Mouse (Mus musculus) forebrain, postnatal 0 days (tissue): ENCODE measurements at regions not wholly inside any gene's neighbourhood (a gene's known extent, or its start where the extent isn't known, plus 50 kb on each side); places are given as distances from the start of the nearest gene placed in this dataset.

Source experiments
- ATAC-seq: fragments of 200-750 bp; cut with Nextera tagmentation; 2 replicates; pipeline ENCODE4 v1.8.0; 2017; ENCODE audit warnings: mild to moderate bottlenecking, moderate library complexity
- DNase-seq: peaks from one replicate; pipeline ENCODE4 v3.0.0-alpha.2; 2015
- H3K27ac ChIP-seq: fragments of 300-500 bp; sonication (generic); 2 replicates; pipeline ENCODE4 v1.5.1; 2014; ENCODE audit warnings: low read depth, mild to moderate bottlenecking, antibody characterized with exemption, low read length, moderate library complexity, mixed read lengths
- H3K27me3 ChIP-seq: fragments of 300-500 bp; sonication (generic); 2 replicates; pipeline ENCODE4 v1.6.1; 2014; ENCODE audit warnings: mild to moderate bottlenecking, low read length, mixed read lengths; ENCODE audit not compliant: insufficient read depth
- H3K36me3 ChIP-seq: fragments of 300-500 bp; sonication (generic); 2 replicates; pipeline ENCODE4 v1.6.1; 2014; ENCODE audit warnings: mild to moderate bottlenecking, moderate library complexity; ENCODE audit not compliant: insufficient read depth
- H3K4me1 ChIP-seq: fragments of 300-500 bp; sonication (generic); 2 replicates; pipeline ENCODE4 v1.6.1; 2014; ENCODE audit warnings: antibody characterized with exemption; ENCODE audit not compliant: insufficient read depth
- H3K4me2 ChIP-seq: fragments of 300-500 bp; sonication (generic); 2 replicates; pipeline ENCODE4 v1.6.1; 2014; ENCODE audit warnings: low read depth, mild to moderate bottlenecking, moderate library complexity
- H3K4me3 ChIP-seq: fragments of 300-500 bp; sonication (generic); 2 replicates; pipeline ENCODE4 v1.5.1; 2014; ENCODE audit warnings: low read depth, low read length, mixed read lengths
- H3K9ac ChIP-seq: fragments of 300-500 bp; sonication (generic); 2 replicates; pipeline ENCODE4 v1.6.1; 2014; ENCODE audit warnings: mild to moderate bottlenecking
- H3K9me3 ChIP-seq: fragments of 300-500 bp; sonication (generic); 2 replicates; pipeline ENCODE4 v1.6.1; 2016; ENCODE audit warnings: low read length
- CTCF ChIP-seq: sonication (generic); IDR thresholded peaks from 2 replicates; pipeline ENCODE4 v1.5.1; 2016; ENCODE audit warnings: antibody characterized with exemption, control low read depth, low read depth
- WGBS: fragments of 180-500 bp; shearing (Covaris S2); extraction: QIAGEN DNeasy Blood & Tissue Kit; methylation state at CpG from one replicate; pipeline ENCODE4 v1.1.7; 2014; 5-methylcytosine and 5-hydroxymethylcytosine counted together

DNA sequence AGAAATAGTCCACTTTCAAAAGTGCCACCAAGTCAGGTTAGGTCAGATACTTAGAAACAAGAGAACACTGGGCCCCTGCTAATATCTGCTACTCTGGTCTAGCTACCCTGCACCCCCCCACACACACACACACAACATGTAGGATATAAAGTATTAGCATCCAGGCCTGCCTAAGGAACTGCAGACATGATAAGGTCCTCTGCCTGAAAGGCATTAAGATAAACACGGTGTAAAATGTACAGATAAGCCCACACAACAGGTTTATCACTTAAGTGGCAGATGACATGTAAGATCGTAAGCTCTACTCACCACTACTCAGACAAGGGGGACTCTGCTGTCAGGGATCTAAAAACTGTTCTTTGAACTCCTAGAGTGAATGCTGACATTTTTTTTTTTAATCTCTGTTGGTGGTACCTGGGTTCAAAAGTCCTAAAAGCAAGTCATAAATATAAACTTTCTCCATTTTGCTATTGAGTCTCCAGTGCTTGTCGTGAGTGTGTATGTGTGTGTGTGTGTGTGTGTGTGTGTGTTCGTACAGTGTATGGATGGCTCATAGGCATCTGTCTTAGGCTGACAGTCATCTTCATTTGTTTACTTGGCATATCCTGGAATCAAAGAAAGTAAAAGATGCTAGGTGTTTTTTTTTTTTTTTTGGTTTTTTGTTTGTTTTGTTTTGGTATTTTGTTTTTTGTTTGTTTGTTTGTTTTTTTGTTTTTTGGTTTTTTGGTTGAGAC lies 52.2 kb downstream of the Gm9817 start:
- 93% methylated on average over 4 of the region's 4 CpGs for WGBS
- Histone ChIP-seq H3K27me3 (no peaks in the 10 kb centered on the region), H3K9ac (no peak overlapping the region), H3K27ac (no peak overlapping the region), H3K4me3 (no peak overlapping the region), H3K36me3 (no peaks in the 10 kb centered on the region), H3K4me1 (no peaks in the 10 kb centered on the region), H3K9me3 (no peaks in the 10 kb centered on the region), H3K4me2 (no peak overlapping the region)
- DNase-seq (no peak), ATAC-seq (no peak)
- no peak for TF ChIP-seq CTCF

DNA sequence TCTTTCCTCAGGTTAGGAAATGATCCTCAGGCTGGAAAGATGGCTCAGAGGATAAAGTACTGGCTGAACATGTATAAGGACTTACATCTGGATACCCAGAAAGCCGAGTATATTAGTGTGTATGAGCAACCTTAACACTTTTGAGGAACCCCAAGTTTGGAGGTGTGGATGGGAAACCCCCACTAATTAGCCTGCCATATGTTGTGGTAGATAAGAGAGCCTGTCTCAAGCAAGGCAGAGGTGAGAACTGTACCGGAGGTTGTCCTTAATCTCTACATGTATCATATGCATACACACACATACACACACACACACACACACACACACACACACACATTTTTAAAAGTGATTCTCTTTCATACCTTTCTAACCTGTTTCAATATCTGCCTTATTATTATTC lies 62.1 kb downstream of the Gm9817 start:
- DNase-seq, result no peak
- ATAC-seq, result no peak
- no peaks in the 10 kb centered on the region for H3K4me1 ChIP-seq
- 82% methylated on average over 2 of the region's 2 CpGs for WGBS
- H3K27ac ChIP-seq, result no peak overlapping the region
- H3K27me3 ChIP-seq, result no peaks in the 10 kb centered on the region
- H3K9me3 ChIP-seq, result no peaks in the 10 kb centered on the region
- H3K4me2 ChIP-seq, result no peak overlapping the region
- no peaks in the 10 kb centered on the region for H3K36me3 ChIP-seq
- no peak overlapping the region for H3K9ac ChIP-seq
- no peak overlapping the region for H3K4me3 ChIP-seq
- TF ChIP-seq CTCF, result no peak

DNA sequence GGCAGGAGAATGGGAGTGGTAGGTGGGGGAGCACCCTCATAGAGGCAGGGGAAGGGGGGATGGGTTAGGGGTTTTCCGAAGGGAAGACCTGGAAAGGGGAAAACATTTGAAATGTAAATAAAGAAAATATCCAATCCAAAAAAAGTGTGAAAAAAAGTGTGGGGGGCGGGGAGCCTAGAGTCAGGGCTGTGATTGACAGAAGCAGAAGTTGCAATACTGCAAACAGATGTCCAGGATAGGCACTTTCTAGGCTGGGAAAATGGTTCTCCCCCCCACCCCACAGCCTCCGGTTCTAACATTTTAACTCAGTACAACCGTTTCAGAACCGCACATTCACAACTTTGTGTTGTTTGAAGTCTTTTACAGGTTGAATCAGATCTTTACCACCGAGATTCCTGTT lies 66.6 kb downstream of the Gm9817 start:
- Histone ChIP-seq H3K4me1 (no peaks in the 10 kb centered on the region), H3K9ac (no peak overlapping the region), H3K36me3 (no peaks in the 10 kb centered on the region), H3K27me3 (no peaks in the 10 kb centered on the region), H3K4me3 (no peak overlapping the region), H3K9me3 (no peaks in the 10 kb centered on the region), H3K27ac (no peak overlapping the region), H3K4me2 (no peak overlapping the region)
- TF ChIP-seq CTCF, result no peak
- DNase-seq (peak; percentile 27), ATAC-seq (no peak)
- WGBS, result 64% methylated on average over 6 of the region's 6 CpGs

DNA sequence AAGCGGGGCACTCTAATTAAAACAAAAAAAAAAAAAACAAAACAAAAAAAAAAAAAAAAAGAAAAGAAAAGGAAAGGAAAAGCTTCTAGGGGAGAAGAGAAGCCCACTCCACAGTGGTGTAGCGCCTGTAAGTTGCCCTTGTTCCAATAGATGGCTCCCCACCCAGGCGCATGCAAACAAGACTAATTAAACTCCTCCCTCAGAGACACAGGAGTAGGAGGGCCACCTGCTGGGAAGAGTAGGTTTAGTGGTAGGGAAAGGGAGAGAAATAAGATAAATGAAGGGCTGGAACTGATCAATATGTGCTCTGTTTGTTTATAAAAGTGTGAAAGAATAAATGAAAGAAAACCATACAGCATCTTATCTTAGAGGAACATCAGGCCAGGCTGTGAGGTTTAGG lies 77.7 kb downstream of the Gm9817 start:
- no peak overlapping the region for H3K4me2 ChIP-seq
- no peak overlapping the region for H3K9ac ChIP-seq
- H3K27me3 ChIP-seq, result no peaks in the 10 kb centered on the region
- no peak for ATAC-seq
- no peak overlapping the region for H3K27ac ChIP-seq
- no peaks in the 10 kb centered on the region for H3K9me3 ChIP-seq
- TF ChIP-seq CTCF, result peak; percentile 33; the same call in 1 of the 2 replicates
- DNase-seq, result no peak
- H3K36me3 ChIP-seq, result no peaks in the 10 kb centered on the region
- WGBS, result 46% methylated on average over 3 of the region's 3 CpGs
- no peak overlapping the region for H3K4me3 ChIP-seq
- no peaks in the 10 kb centered on the region for H3K4me1 ChIP-seq

DNA sequence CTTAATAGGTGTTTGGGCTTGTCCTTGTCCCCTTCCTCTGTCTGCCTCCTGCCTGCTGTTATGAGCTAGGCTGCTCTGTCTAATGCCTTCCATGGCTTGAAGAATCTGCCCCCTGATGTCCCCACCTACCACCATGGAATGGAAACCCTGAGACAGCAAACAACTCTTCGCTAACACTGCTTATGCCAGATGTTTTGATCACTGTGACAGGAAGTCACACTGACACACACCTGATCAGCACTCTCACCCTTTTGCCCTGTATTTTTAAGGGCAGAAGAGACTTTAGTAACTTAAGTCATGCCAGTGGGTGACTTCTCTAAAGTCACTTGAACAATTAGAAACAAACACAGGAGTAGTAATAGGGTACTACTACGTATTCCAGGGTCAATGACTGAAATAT lies 78.5 kb downstream of the Gm9817 start:
- TF ChIP-seq CTCF, result no peak
- WGBS, result 92% methylated on average over 2 of the region's 2 CpGs

DNA sequence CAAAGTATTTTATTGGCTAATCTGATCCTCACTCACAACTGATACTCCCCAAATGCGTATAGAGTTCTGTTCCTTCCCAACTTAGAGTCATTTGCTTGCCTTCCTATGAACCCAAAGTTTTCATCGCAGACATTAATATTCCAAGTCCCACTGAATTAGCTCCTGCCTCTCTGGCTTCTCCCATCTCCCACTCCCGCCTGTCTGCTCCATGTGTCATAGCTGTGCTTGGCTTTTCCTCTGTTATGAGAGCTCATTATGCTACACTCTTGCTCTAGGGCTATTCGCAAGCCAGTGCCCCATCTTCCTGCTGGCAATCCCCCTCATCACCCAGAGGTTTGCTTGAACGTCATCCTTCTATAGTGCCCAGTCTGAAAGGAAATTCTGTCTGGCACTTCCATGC lies 81.8 kb downstream of the Gm9817 start:
- H3K27ac ChIP-seq, result no peak overlapping the region
- H3K36me3 ChIP-seq, result no peaks in the 10 kb centered on the region
- WGBS, result 86% methylated on average over 5 of the region's 5 CpGs
- H3K27me3 ChIP-seq, result no peaks in the 10 kb centered on the region
- H3K4me2 ChIP-seq, result no peak overlapping the region
- DNase-seq, result no peak
- H3K4me3 ChIP-seq, result no peak overlapping the region
- no peaks in the 10 kb centered on the region for H3K4me1 ChIP-seq
- H3K9me3 ChIP-seq, result no peaks in the 10 kb centered on the region
- no peak for ATAC-seq
- TF ChIP-seq CTCF, result no peak
- H3K9ac ChIP-seq, result no peak overlapping the region

More for the DNA sequence above, 78.5 kb downstream of the Gm9817 start:
- no peaks in the 10 kb centered on the region for H3K27me3 ChIP-seq
- H3K4me3 ChIP-seq, result no peak overlapping the region
- no peak overlapping the region for H3K4me2 ChIP-seq
- no peaks in the 10 kb centered on the region for H3K9me3 ChIP-seq
- H3K27ac ChIP-seq, result no peak overlapping the region
- DNase-seq, result no peak
- H3K36me3 ChIP-seq, result no peaks in the 10 kb centered on the region
- no peak overlapping the region for H3K9ac ChIP-seq
- no peaks in the 10 kb centered on the region for H3K4me1 ChIP-seq
- no peak for ATAC-seq

DNA sequence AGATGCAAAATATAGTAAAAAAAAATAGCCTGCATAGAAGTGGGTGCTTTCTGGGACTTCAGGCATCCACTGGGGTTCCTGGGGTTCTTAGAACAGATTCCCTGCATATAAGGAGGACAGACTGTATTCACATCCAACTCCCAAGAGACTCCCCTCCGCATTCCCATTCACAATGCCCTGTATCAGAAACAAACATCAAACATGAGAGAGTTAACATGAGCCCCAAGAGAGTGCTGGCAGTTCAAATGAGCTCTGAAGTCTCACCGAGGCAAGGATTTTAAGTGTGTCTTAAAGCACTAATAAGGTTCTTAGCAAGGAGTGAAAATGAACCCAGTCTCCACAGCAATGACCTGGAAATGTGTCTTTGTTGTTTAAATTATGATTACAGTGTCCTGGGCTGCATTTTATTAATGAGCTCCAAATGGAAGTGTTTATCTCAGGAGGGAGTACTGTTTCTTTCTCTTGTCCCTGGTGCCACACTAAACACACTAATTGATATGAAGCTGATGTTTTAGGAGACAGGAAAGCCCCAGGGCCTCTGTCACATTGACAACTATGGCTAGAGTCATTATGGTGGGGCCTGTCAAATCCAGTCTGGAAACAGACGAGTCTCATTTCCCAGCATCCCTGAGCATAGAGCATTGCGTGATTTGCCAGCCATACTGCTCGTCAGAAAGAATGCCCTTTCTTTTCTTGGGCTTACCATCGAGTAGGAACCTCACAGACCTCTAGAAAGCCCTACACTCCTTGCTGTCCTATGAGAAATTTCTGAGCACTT lies 85.7 kb downstream of the Gm9817 start:
- ATAC-seq, result no peak
- no peak for DNase-seq
- Histone ChIP-seq H3K27me3 (no peaks in the 10 kb centered on the region), H3K4me1 (no peaks in the 10 kb centered on the region), H3K9me3 (no peaks in the 10 kb centered on the region), H3K4me2 (no peak overlapping the region), H3K27ac (no peak overlapping the region), H3K36me3 (no peaks in the 10 kb centered on the region), H3K4me3 (no peak overlapping the region), H3K9ac (no peak overlapping the region)
- no peak for TF ChIP-seq CTCF
- 45% methylated on average over 6 of the region's 6 CpGs for WGBS
